Mouse (Mus musculus): ENCODE measurements around the gene Akna. TPM values are rescaled to one million over a fixed set of nuclear protein-coding genes. Genes with fewer than 3 reads are reported as not detected.

Gene Akna
- total RNA-seq, 1 experiment = 2.7 TPM

GRCm38 (mm10) chr4:63383474-63383873 is 19.7 kb downstream of the Akna start:
- no peak for TF ChIP-seq MAFK (IDR thresholded peaks at IDR 0.05; ENCODE audit: insufficient read depth, low read depth, low read length)
- TF ChIP-seq CHD2 (IDR thresholded peaks at IDR 0.05; ENCODE audit: low read depth, low read length) = no peak
- TF ChIP-seq HCFC1 (IDR thresholded peaks at IDR 0.05; ENCODE audit: borderline replicate concordance, insufficient read depth, low read length) = no peak
- no peak for TF ChIP-seq ZNF384 (IDR thresholded peaks at IDR 0.05; ENCODE audit: low read depth, low read length)
- no peak for TF ChIP-seq ZC3H11A (IDR thresholded peaks at IDR 0.05; ENCODE audit: borderline replicate concordance, low read depth, low read length)
- H3K36me3 ChIP-seq (ENCODE audit: control insufficient read depth, insufficient read depth, low read length, poor library complexity, severe bottlenecking) = peaks cover 2% of the 10 kb centered on the region; the same call in 1 of the 2 replicates
- H3K27ac ChIP-seq (ENCODE audit: insufficient read depth, low read depth, low read length, poor library complexity, severe bottlenecking) = no peak overlapping the region
- H3K9me3 ChIP-seq (ENCODE audit: control insufficient read depth, insufficient read depth, low read depth, low read length) = no peaks in the 10 kb centered on the region
- no peak for DNase-seq (ENCODE audit: low read depth, low spot score)
- peaks cover 0 to 2% of the 10 kb centered on the region in 2 experiments; a peak in 1 of 4 replicates for H3K4me1 ChIP-seq (ENCODE audit: control insufficient read depth in 2 of 2, insufficient read depth in 2 of 2, low read length in 2 of 2, poor library complexity in 1 of 2)
- H3K4me3 ChIP-seq (ENCODE audit: insufficient read depth in 1 of 2, low read depth in 1 of 2, low read length in 2 of 2, poor library complexity in 1 of 2, severe bottlenecking in 1 of 2) = no peak overlapping the region
- H3K9ac ChIP-seq (ENCODE audit: insufficient read depth, low read depth, low read length, poor library complexity, severe bottlenecking) = no peak overlapping the region
- in situ Hi-C loops (cut with MboI; ENCODE audit: low sequenced_read_pairs in 2 of 2, unreplicated experiment in 2 of 2) = no loop called here

- Histone ChIP-seq H3K27ac (ENCODE audit: insufficient read depth, low read depth, low read length, poor library complexity, severe bottlenecking) (no peak overlapping the region), H3K9ac (ENCODE audit: insufficient read depth, low read depth, low read length, poor library complexity, severe bottlenecking) (no peak overlapping the region), H3K4me3 (ENCODE audit: insufficient read depth in 1 of 2, low read depth in 1 of 2, low read length in 2 of 2, poor library complexity in 1 of 2, severe bottlenecking in 1 of 2) (no peak overlapping the region), H3K36me3 (ENCODE audit: control insufficient read depth, insufficient read depth, low read length, poor library complexity, severe bottlenecking) (peaks cover 2% of the 10 kb centered on the region; the same call in 1 of the 2 replicates), H3K9me3 (ENCODE audit: control insufficient read depth, insufficient read depth, low read depth, low read length) (no peaks in the 10 kb centered on the region), H3K4me1 (ENCODE audit: control insufficient read depth in 2 of 2, insufficient read depth in 2 of 2, low read length in 2 of 2, poor library complexity in 1 of 2) (0 out of 4 replicates have a peak, but pooled peaks cover 0 to 2% of the 10 kb centered on the region in 2 experiments)
- in situ Hi-C loops (cut with MboI; ENCODE audit: low sequenced_read_pairs in 2 of 2, unreplicated experiment in 2 of 2) = no loop called here
- TF ChIP-seq HCFC1 (IDR thresholded peaks at IDR 0.05; ENCODE audit: borderline replicate concordance, insufficient read depth, low read length) (no peak), ZNF384 (IDR thresholded peaks at IDR 0.05; ENCODE audit: low read depth, low read length) (no peak), ZC3H11A (IDR thresholded peaks at IDR 0.05; ENCODE audit: borderline replicate concordance, low read depth, low read length) (no peak), CHD2 (IDR thresholded peaks at IDR 0.05; ENCODE audit: low read depth, low read length) (no peak), MAFK (IDR thresholded peaks at IDR 0.05; ENCODE audit: insufficient read depth, low read depth, low read length) (no peak)
- no peak for DNase-seq (ENCODE audit: low read depth, low spot score)
Measured at GRCm38 (mm10) chr4:63382676-63383369, 20.3 kb downstream of the Akna start.

- peaks cover 2% of the 10 kb centered on the region; the same call in 1 of the 2 replicates for H3K36me3 ChIP-seq (ENCODE audit: control insufficient read depth, insufficient read depth, low read length, poor library complexity, severe bottlenecking)
- no peaks in the 10 kb centered on the region for H3K9me3 ChIP-seq (ENCODE audit: control insufficient read depth, insufficient read depth, low read depth, low read length)
- no peaks in the 10 kb centered on the region for H3K4me1 ChIP-seq (ENCODE audit: control insufficient read depth in 2 of 2, insufficient read depth in 2 of 2, low read length in 2 of 2, poor library complexity in 1 of 2)
- H3K4me3 ChIP-seq (ENCODE audit: insufficient read depth in 1 of 2, low read depth in 1 of 2, low read length in 2 of 2, poor library complexity in 1 of 2, severe bottlenecking in 1 of 2) = no peak overlapping the region
- no peak for TF ChIP-seq HCFC1 (IDR thresholded peaks at IDR 0.05; ENCODE audit: borderline replicate concordance, insufficient read depth, low read length)
- TF ChIP-seq MAFK (IDR thresholded peaks at IDR 0.05; ENCODE audit: insufficient read depth, low read depth, low read length) = no peak
- TF ChIP-seq ZC3H11A (IDR thresholded peaks at IDR 0.05; ENCODE audit: borderline replicate concordance, low read depth, low read length) = no peak
- no peak for TF ChIP-seq ZNF384 (IDR thresholded peaks at IDR 0.05; ENCODE audit: low read depth, low read length)
- TF ChIP-seq CHD2 (IDR thresholded peaks at IDR 0.05; ENCODE audit: low read depth, low read length) = no peak
- no peak overlapping the region for H3K9ac ChIP-seq (ENCODE audit: insufficient read depth, low read depth, low read length, poor library complexity, severe bottlenecking)
- H3K27ac ChIP-seq (ENCODE audit: insufficient read depth, low read depth, low read length, poor library complexity, severe bottlenecking) = no peak overlapping the region
- in situ Hi-C loops (cut with MboI; ENCODE audit: low sequenced_read_pairs in 2 of 2, unreplicated experiment in 2 of 2) = no loop called here
- DNase-seq (ENCODE audit: low read depth, low spot score) = no peak
Measured at GRCm38 (mm10) chr4:63377483-63377882, 25.7 kb downstream of the Akna start.

- Histone ChIP-seq H3K4me1 (ENCODE audit: control insufficient read depth in 2 of 2, insufficient read depth in 2 of 2, low read length in 2 of 2, poor library complexity in 1 of 2) (no peaks in the 10 kb centered on the region), H3K36me3 (ENCODE audit: control insufficient read depth, insufficient read depth, low read length, poor library complexity, severe bottlenecking) (peaks cover 2% of the 10 kb centered on the region; the same call in 1 of the 2 replicates), H3K9ac (ENCODE audit: insufficient read depth, low read depth, low read length, poor library complexity, severe bottlenecking) (no peak overlapping the region), H3K9me3 (ENCODE audit: control insufficient read depth, insufficient read depth, low read depth, low read length) (no peaks in the 10 kb centered on the region), H3K4me3 (ENCODE audit: insufficient read depth in 1 of 2, low read depth in 1 of 2, low read length in 2 of 2, poor library complexity in 1 of 2, severe bottlenecking in 1 of 2) (no peak overlapping the region), H3K27ac (ENCODE audit: insufficient read depth, low read depth, low read length, poor library complexity, severe bottlenecking) (no peak overlapping the region)
- TF ChIP-seq HCFC1 (IDR thresholded peaks at IDR 0.05; ENCODE audit: borderline replicate concordance, insufficient read depth, low read length) = no peak
- no peak for TF ChIP-seq CHD2 (IDR thresholded peaks at IDR 0.05; ENCODE audit: low read depth, low read length)
- TF ChIP-seq ZC3H11A (IDR thresholded peaks at IDR 0.05; ENCODE audit: borderline replicate concordance, low read depth, low read length) = no peak
- TF ChIP-seq MAFK (IDR thresholded peaks at IDR 0.05; ENCODE audit: insufficient read depth, low read depth, low read length) = no peak
- no peak for TF ChIP-seq ZNF384 (IDR thresholded peaks at IDR 0.05; ENCODE audit: low read depth, low read length)
- DNase-seq (ENCODE audit: low read depth, low spot score) = no peak
- in situ Hi-C loops (cut with MboI; ENCODE audit: low sequenced_read_pairs in 2 of 2, unreplicated experiment in 2 of 2) = no loop called here
Measured at GRCm38 (mm10) chr4:63375367-63375766, 27.8 kb downstream of the Akna start.
